Mouse (Mus musculus) liver, embryonic 15.5 days (tissue): ENCODE measurements at regions not wholly inside any gene's neighbourhood (a gene's known extent, or its start where the extent isn't known, plus 50 kb on each side); places are given as distances from the start of the nearest gene placed in this dataset.

ENCODE experiments used
- ATAC-seq: fragments of 200-750 bp; cut with Nextera tagmentation; 2 replicates; pipeline ENCODE4 v1.8.0; 2017; ENCODE audit warnings: moderate number of reproducible peaks, mild to moderate bottlenecking, moderate library complexity; ENCODE audit not compliant: insufficient read depth
- H3K27ac ChIP-seq: fragments of 300-500 bp; sonication (generic); replicated peaks from 2 replicates; pipeline ENCODE4 v1.5.1; 2015; ENCODE audit warnings: mild to moderate bottlenecking, inconsistent platforms
- H3K27me3 ChIP-seq: fragments of 300-500 bp; sonication (generic); 2 replicates; pipeline ENCODE4 v1.6.1; 2015; ENCODE audit warnings: mild to moderate bottlenecking, inconsistent platforms
- H3K36me3 ChIP-seq: fragments of 300-500 bp; sonication (generic); replicated peaks from 2 replicates; pipeline ENCODE4 v1.6.1; 2015; ENCODE audit warnings: moderate library complexity, mild to moderate bottlenecking, inconsistent platforms
- H3K4me1 ChIP-seq: fragments of 300-500 bp; sonication (generic); replicated peaks from 2 replicates; pipeline ENCODE4 v1.6.1; 2015; ENCODE audit warnings: inconsistent platforms
- H3K4me2 ChIP-seq: fragments of 300-500 bp; sonication (generic); 2 replicates; pipeline ENCODE4 v1.6.1; 2015; ENCODE audit warnings: moderate library complexity, mild to moderate bottlenecking, inconsistent platforms
- H3K4me3 ChIP-seq: fragments of 300-500 bp; sonication (generic); replicated peaks from 2 replicates; pipeline ENCODE4 v1.5.1; 2015; ENCODE audit warnings: mild to moderate bottlenecking, inconsistent platforms
- H3K9ac ChIP-seq: fragments of 300-500 bp; sonication (generic); 2 replicates; pipeline ENCODE4 v1.6.1; 2015; ENCODE audit warnings: moderate library complexity, mild to moderate bottlenecking, inconsistent platforms
- H3K9me3 ChIP-seq: fragments of 300-500 bp; sonication (generic); replicated peaks from 2 replicates; pipeline ENCODE4 v1.6.1; 2016; ENCODE audit warnings: inconsistent platforms
- WGBS: fragments of 180-500 bp; shearing (Covaris S2); methylation state at CpG from one replicate; pipeline ENCODE4 v1.1.7; 2015; ENCODE audit warnings: mixed read lengths; ENCODE audit not compliant: insufficient replicate concordance; 5-methylcytosine and 5-hydroxymethylcytosine counted together

DNA sequence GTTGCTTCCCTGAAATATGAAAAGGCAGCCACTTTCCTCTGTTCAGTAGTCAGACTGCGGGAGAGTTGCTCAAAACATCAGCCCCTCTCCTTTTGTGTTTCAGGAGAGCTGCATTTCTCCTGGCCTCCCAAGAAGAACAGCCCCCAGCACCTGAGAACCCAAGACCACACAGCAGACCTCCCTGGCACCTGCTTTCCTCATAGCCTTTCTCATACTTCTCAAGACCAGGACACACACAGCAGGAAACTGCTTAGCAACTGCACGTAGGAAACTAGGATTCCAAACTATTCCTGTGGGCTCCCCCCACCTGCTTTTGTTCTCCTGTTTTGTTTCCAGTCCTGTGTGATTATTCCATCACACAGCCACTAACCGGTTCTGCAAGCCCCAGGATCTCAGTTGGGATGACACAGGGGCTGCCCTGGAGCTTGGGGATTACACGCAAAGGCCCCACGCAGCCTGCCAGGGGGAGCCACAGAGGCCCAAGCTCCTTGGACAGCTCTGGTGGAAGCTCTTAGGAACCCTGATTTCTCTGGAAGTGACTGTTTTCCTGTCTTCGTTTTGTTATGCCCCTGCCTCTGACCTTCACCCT, 519.6 kb upstream of the Klf4 start:
- Histone ChIP-seq H3K27me3 (no peaks in the 10 kb centered on the region), H3K36me3 (no peaks in the 10 kb centered on the region), H3K9me3 (no peaks in the 10 kb centered on the region), H3K4me3 (no peak overlapping the region), H3K4me1 (no peaks in the 10 kb centered on the region), H3K4me2 (no peak overlapping the region), H3K9ac (no peak overlapping the region), H3K27ac (no peak overlapping the region)
- 49% methylated on average over 6 of the region's 6 CpGs for WGBS
- ATAC-seq: no peak

DNA sequence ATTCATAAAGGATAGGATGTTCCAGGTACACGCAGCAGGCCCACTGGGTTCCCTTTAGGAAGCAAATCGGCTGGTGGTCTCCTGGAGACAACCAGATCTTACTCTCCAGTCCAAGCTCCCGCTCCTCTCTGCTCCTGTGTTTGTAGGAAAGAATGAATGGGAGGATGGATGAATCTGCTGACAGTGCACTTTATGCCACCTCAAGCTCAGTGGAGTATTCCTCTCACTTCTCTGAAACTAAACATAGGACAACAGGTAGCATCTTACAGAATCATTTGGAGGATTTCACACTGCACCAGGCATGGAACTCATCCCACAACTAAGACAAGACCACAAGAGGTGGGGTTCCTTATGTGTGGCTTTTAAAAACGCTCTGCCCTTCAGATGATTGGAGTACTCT, 507.1 kb upstream of the Klf4 start:
- Histone ChIP-seq H3K27ac (no peak overlapping the region), H3K27me3 (no peaks in the 10 kb centered on the region), H3K4me3 (no peak overlapping the region), H3K36me3 (no peaks in the 10 kb centered on the region), H3K4me1 (no peaks in the 10 kb centered on the region), H3K4me2 (no peak overlapping the region), H3K9me3 (no peaks in the 10 kb centered on the region), H3K9ac (no peak overlapping the region)
- no peak for ATAC-seq
- 60% methylated on average over 4 of the region's 4 CpGs for WGBS

- Histone ChIP-seq H3K4me1 (no peaks in the 10 kb centered on the region), H3K36me3 (no peaks in the 10 kb centered on the region), H3K4me3 (no peak overlapping the region), H3K9me3 (no peaks in the 10 kb centered on the region), H3K9ac (no peak overlapping the region), H3K27me3 (no peaks in the 10 kb centered on the region), H3K27ac (no peak overlapping the region), H3K4me2 (no peak overlapping the region)
- WGBS: 51% methylated on average over 6 of the region's 6 CpGs
- ATAC-seq: no peak
Measured at GRCm38 (mm10) chr4:56036334-56036733, 504.1 kb upstream of the Klf4 start.

DNA sequence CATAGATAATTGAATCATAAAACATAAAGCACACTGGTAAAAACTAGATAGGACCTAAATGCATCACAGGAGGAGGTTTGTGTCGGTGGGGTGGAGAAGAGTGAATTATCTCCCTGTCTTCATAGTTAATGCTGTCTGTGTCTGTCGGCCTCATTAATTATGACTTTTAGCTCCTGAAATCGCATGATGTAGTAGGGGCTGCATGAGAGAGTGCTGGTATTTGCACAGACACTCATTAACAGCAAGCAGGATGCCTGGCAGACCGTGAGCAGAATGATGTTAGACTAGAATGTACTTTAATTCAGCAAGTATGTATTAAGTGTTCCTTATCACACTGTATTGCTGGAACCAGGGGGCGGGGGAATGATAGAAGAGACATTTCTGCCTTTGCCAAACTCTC, 503.3 kb upstream of the Klf4 start:
- ATAC-seq: no peak
- H3K9me3 ChIP-seq: no peaks in the 10 kb centered on the region
- H3K27ac ChIP-seq: no peak overlapping the region
- no peaks in the 10 kb centered on the region for H3K4me1 ChIP-seq
- 56% methylated on average over 5 of the region's 5 CpGs for WGBS
- no peaks in the 10 kb centered on the region for H3K36me3 ChIP-seq
- H3K27me3 ChIP-seq: no peaks in the 10 kb centered on the region
- H3K4me2 ChIP-seq: no peak overlapping the region
- no peak overlapping the region for H3K4me3 ChIP-seq
- no peak overlapping the region for H3K9ac ChIP-seq

GRCm38 (mm10) chr4:56028441-56028840, 496.2 kb upstream of the Klf4 start:
- no peak overlapping the region for H3K4me2 ChIP-seq
- no peaks in the 10 kb centered on the region for H3K36me3 ChIP-seq
- WGBS: 71% methylated on average over 3 of the region's 3 CpGs

GRCm38 (mm10) chr4:56027258-56027657, 495.0 kb upstream of the Klf4 start:
- H3K9ac ChIP-seq: no peak overlapping the region
- no peaks in the 10 kb centered on the region for H3K4me1 ChIP-seq
- H3K9me3 ChIP-seq: no peaks in the 10 kb centered on the region
- no peaks in the 10 kb centered on the region for H3K27me3 ChIP-seq
- no peaks in the 10 kb centered on the region for H3K36me3 ChIP-seq
- no peak for ATAC-seq
- no peak overlapping the region for H3K4me2 ChIP-seq
- H3K27ac ChIP-seq: no peak overlapping the region
- 69% methylated on average over 6 of the region's 6 CpGs for WGBS
- no peak overlapping the region for H3K4me3 ChIP-seq

More at GRCm38 (mm10) chr4:56028441-56028840, 496.2 kb upstream of the Klf4 start:
- no peak overlapping the region for H3K4me3 ChIP-seq
- no peak overlapping the region for H3K9ac ChIP-seq
- no peak overlapping the region for H3K27ac ChIP-seq
- no peaks in the 10 kb centered on the region for H3K4me1 ChIP-seq
- ATAC-seq: no peak
- no peaks in the 10 kb centered on the region for H3K9me3 ChIP-seq
- H3K27me3 ChIP-seq: no peaks in the 10 kb centered on the region

GRCm38 (mm10) chr4:56024478-56024877, 492.2 kb upstream of the Klf4 start:
- H3K4me2 ChIP-seq: no peak overlapping the region
- H3K36me3 ChIP-seq: no peaks in the 10 kb centered on the region
- no peaks in the 10 kb centered on the region for H3K9me3 ChIP-seq
- H3K27me3 ChIP-seq: no peaks in the 10 kb centered on the region
- H3K4me3 ChIP-seq: no peak overlapping the region
- H3K27ac ChIP-seq: no peak overlapping the region
- H3K9ac ChIP-seq: no peak overlapping the region
- no peaks in the 10 kb centered on the region for H3K4me1 ChIP-seq
- no peak for ATAC-seq

DNA sequence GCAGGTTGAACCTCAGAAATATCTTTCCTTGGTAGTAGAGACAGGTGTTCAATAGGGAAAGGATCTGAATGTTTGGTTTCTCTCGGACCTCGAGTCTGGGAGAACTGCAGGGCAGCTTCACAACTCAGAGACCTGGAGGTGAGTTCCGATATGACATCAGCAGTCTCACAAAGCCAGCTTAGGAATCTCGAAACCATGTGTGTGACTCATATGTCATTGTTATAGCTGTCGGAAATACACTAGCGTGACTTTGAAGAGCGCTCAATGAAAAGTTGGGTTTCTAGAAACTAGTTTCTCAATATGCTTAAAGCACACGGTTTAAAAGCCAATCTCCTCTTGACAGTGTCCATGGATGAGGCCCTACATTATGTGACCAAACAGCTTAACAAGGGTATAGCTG, 485.9 kb upstream of the Klf4 start:
- no peaks in the 10 kb centered on the region for H3K4me1 ChIP-seq
- no peak overlapping the region for H3K4me2 ChIP-seq
- H3K36me3 ChIP-seq: no peaks in the 10 kb centered on the region
- H3K27me3 ChIP-seq: no peaks in the 10 kb centered on the region
- 70% methylated on average over 8 of the region's 8 CpGs for WGBS
- no peak overlapping the region for H3K9ac ChIP-seq
- H3K27ac ChIP-seq: no peak overlapping the region
- H3K9me3 ChIP-seq: no peaks in the 10 kb centered on the region
- no peak for ATAC-seq
- H3K4me3 ChIP-seq: no peak overlapping the region

- H3K27ac ChIP-seq: no peak overlapping the region
- H3K27me3 ChIP-seq: no peaks in the 10 kb centered on the region
- no peaks in the 10 kb centered on the region for H3K4me1 ChIP-seq
- H3K9ac ChIP-seq: no peak overlapping the region
- no peak overlapping the region for H3K4me2 ChIP-seq
- ATAC-seq: no peak
- H3K36me3 ChIP-seq: no peaks in the 10 kb centered on the region
- no peaks in the 10 kb centered on the region for H3K9me3 ChIP-seq
- no peak overlapping the region for H3K4me3 ChIP-seq
- WGBS: 74% methylated on average over 7 of the region's 7 CpGs
Measured at GRCm38 (mm10) chr4:56015481-56015880, 483.2 kb upstream of the Klf4 start.

DNA sequence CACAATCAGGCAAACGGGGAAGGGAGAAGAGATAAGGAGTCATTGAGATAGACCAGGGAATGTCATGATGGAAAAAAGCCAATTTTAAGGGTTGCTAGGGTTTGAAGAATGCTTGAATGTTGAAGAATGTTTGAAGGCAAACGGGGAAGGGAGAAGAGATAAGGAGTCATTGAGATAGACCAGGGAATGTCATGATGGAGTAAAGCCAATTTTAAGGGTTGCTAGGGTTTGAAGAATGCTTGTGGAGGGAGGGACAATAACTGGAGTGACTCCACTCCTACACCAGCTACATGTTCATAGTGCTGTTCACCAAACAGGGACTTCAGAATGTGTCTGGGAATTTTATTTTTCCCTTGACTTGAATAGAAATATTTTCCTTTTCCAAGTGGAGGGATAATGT, 476.0 kb upstream of the Klf4 start:
- H3K27me3 ChIP-seq: no peaks in the 10 kb centered on the region

DNA sequence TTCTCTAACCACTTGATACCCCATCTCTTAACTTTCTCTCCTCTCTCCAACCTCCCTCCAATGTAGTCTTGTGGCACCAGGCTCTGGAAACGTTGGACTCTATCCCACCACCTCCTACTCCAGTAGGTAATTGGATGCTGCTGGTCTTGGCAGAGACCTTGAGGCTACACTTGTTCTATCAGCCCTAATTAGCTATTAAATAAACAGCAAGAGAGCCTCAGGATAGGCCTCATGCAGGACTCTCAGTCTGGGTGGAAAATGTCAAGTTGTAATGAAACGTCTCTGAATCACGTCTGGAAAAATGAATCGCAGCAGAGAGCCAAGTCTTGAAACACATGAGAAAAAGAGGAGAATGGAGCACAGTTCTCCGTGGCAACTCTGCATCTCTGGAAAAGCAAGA, 472.0 kb upstream of the Klf4 start:
- no peaks in the 10 kb centered on the region for H3K27me3 ChIP-seq
- H3K9ac ChIP-seq: no peak overlapping the region
- H3K4me2 ChIP-seq: no peak overlapping the region
- H3K27ac ChIP-seq: no peak overlapping the region
- no peaks in the 10 kb centered on the region for H3K4me1 ChIP-seq
- no peak overlapping the region for H3K4me3 ChIP-seq
- 58% methylated on average over 5 of the region's 5 CpGs for WGBS
- H3K36me3 ChIP-seq: no peaks in the 10 kb centered on the region
- H3K9me3 ChIP-seq: no peaks in the 10 kb centered on the region
- ATAC-seq: no peak

More for the DNA sequence above, 476.0 kb upstream of the Klf4 start:
- Histone ChIP-seq H3K36me3 (no peaks in the 10 kb centered on the region), H3K27ac (no peak overlapping the region), H3K4me1 (no peaks in the 10 kb centered on the region), H3K9ac (no peak overlapping the region), H3K9me3 (no peaks in the 10 kb centered on the region), H3K4me3 (no peak overlapping the region), H3K4me2 (no peak overlapping the region)
- no peak for ATAC-seq
- 22% methylated on average over 2 of the region's 2 CpGs for WGBS

DNA sequence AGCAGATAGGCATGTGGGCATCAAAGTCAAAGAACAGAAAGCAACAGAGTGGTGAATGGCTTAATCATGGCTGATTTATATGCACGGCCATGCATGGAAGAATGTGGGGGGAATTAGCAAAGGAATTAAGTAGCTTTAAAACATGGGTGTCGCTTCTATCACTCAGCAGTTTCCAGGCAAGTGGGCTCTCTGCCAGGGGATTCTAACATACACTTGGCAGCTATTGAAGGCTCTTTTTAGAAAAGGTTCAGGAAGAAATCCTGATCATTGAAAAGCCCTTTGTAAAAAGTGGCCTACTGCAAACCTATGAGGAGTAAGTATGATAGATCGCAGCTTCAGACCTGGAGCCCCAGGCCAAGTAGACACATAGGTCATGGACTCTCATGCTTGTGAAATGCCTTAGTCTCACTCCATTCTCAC, 469.1 kb upstream of the Klf4 start:
- H3K9ac ChIP-seq: no peak overlapping the region
- H3K4me3 ChIP-seq: no peak overlapping the region
- H3K27me3 ChIP-seq: no peaks in the 10 kb centered on the region
- no peaks in the 10 kb centered on the region for H3K9me3 ChIP-seq
- no peaks in the 10 kb centered on the region for H3K36me3 ChIP-seq
- no peaks in the 10 kb centered on the region for H3K4me1 ChIP-seq
- WGBS: 64% methylated on average over 3 of the region's 3 CpGs
- no peak overlapping the region for H3K4me2 ChIP-seq
- no peak overlapping the region for H3K27ac ChIP-seq
- ATAC-seq: no peak
